Mouse (Mus musculus) lung, embryonic 14.5 days (tissue): ENCODE measurements around the gene Pfkfb4. TPM values are rescaled to one million over a fixed set of nuclear protein-coding genes. Genes with fewer than 3 reads are reported as not detected.

Source experiments
- ATAC-seq: fragments of 200-750 bp; cut with Nextera tagmentation; 2 replicates; pipeline ENCODE4 v1.8.0; 2017; ENCODE audit warnings: mild to moderate bottlenecking, moderate TSS enrichment, moderate library complexity; ENCODE audit not compliant: insufficient read depth
- DNase-seq: peaks from one replicate; pipeline ENCODE4 v3.0.0-alpha.2; 2015
- H3K27ac ChIP-seq: fragments of 300-500 bp; sonication (generic); 2 replicates; pipeline ENCODE4 v1.5.1; 2014; ENCODE audit warnings: low read depth, mild to moderate bottlenecking, moderate library complexity
- H3K27me3 ChIP-seq: fragments of 300-500 bp; sonication (generic); 2 replicates; pipeline ENCODE4 v1.6.1; 2014; ENCODE audit warnings: low read length, control low read depth; ENCODE audit not compliant: insufficient read depth
- H3K36me3 ChIP-seq: fragments of 300-500 bp; sonication (generic); 2 replicates; pipeline ENCODE4 v1.6.1; 2014; ENCODE audit warnings: control low read depth; ENCODE audit not compliant: insufficient read depth
- H3K4me1 ChIP-seq: fragments of 300-500 bp; sonication (generic); 2 replicates; pipeline ENCODE4 v1.6.1; 2014; ENCODE audit warnings: antibody characterized with exemption, control low read depth; ENCODE audit not compliant: insufficient read depth
- H3K4me2 ChIP-seq: fragments of 300-500 bp; sonication (generic); 2 replicates; pipeline ENCODE4 v1.6.1; 2014; ENCODE audit warnings: mild to moderate bottlenecking
- H3K4me3 ChIP-seq: fragments of 300-500 bp; sonication (generic); 2 replicates; pipeline ENCODE4 v1.5.1; 2014; ENCODE audit warnings: low read depth, low read length
- H3K9ac ChIP-seq: fragments of 300-500 bp; sonication (generic); 2 replicates; pipeline ENCODE4 v1.6.1; 2014
- H3K9me3 ChIP-seq: fragments of 300-500 bp; sonication (generic); 2 replicates; pipeline ENCODE4 v1.6.1; 2016; ENCODE audit warnings: low read depth, low read length, control low read depth
- CTCF ChIP-seq: IDR thresholded peaks from 2 replicates; pipeline ENCODE4 v1.5.1; 2016; ENCODE audit warnings: antibody characterized with exemption, low read depth
- WGBS: fragments of 180-500 bp; shearing (Covaris S2); extraction: QIAGEN DNeasy Blood & Tissue Kit; methylation state at CpG from one replicate; pipeline ENCODE4 v1.1.7; 2014; 5-methylcytosine and 5-hydroxymethylcytosine counted together
- polyA plus RNA-seq: library from polyadenylated mRNA; unstranded; fragments of >200 nt; fragmentation: Nextera tagmentation; extraction: Ambion mirVana; gene quantifications from 2 replicates; pipeline ENCODE4 v1.2.1, GENCODE M21; 2014

Pfkfb4 gene
- polyA plus RNA-seq, 1 experiment from 2014 or later: 7.6 TPM

DNA sequence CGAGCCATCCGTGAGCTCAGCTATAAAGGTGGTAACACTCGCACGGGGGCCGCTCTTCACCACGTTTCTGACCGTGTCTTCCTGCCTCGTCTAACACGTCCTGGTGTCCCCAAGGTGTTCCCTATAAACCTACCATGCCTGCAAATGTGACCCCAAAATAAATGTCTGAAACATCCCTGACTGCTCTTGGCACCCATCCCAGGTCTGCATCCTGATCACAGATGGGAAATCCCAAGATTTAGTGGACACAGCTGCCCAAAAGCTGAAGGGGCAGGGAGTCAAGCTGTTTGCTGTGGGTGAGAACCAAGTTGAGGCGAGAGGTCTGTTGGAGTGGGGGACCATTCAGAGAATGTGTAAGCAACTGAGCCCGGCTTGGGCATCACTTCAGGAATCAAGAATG, 36.3 kb upstream of the Pfkfb4 start:
- peaks cover 11% of the 10 kb centered on the region; the same call in 1 of the 2 replicates for H3K27me3 ChIP-seq
- no peak for DNase-seq
- TF ChIP-seq CTCF: no peak

DNA sequence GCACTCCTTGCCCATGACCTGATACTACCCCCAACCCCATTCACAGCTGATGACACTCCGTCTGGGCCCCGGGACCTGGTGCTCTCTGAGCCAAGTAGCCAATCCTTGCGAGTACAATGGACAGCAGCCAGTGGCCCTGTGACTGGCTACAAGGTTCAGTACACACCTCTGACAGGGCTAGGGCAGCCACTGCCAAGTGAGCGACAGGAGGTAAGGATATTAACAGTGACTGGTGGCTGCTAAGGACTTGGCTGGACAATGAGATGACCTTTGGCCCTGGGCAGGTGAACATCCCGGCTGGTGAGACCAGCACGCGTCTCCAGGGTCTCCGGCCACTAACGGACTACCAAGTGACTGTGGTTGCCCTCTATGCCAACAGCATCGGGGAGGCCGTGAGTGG, 35.7 kb upstream of the Pfkfb4 start:
- H3K9me3 ChIP-seq: no peaks in the 10 kb centered on the region
- H3K4me1 ChIP-seq: no peaks in the 10 kb centered on the region
- DNase-seq: no peak
- no peak for ATAC-seq
- WGBS: 90% methylated on average over 11 of the region's 11 CpGs
- H3K36me3 ChIP-seq: 0 out of 2 replicates have a peak, but pooled peaks cover under 1% of the 10 kb centered on the region
- H3K27ac ChIP-seq: no peak overlapping the region
- H3K27me3 ChIP-seq: peaks cover 11% of the 10 kb centered on the region; the same call in 1 of the 2 replicates
- H3K4me3 ChIP-seq: no peak overlapping the region
- TF ChIP-seq CTCF: no peak
- no peak overlapping the region for H3K4me2 ChIP-seq
- H3K9ac ChIP-seq: no peak overlapping the region

More for the DNA sequence above, 36.3 kb upstream of the Pfkfb4 start:
- ATAC-seq: no peak
- Histone ChIP-seq H3K27ac (no peak overlapping the region), H3K9me3 (no peaks in the 10 kb centered on the region), H3K4me3 (no peak overlapping the region), H3K4me2 (no peak overlapping the region), H3K4me1 (no peaks in the 10 kb centered on the region), H3K36me3 (peaks cover 6% of the 10 kb centered on the region; the same call in 1 of the 2 replicates), H3K9ac (no peak overlapping the region)
- 82% methylated on average over 11 of the region's 11 CpGs for WGBS

DNA sequence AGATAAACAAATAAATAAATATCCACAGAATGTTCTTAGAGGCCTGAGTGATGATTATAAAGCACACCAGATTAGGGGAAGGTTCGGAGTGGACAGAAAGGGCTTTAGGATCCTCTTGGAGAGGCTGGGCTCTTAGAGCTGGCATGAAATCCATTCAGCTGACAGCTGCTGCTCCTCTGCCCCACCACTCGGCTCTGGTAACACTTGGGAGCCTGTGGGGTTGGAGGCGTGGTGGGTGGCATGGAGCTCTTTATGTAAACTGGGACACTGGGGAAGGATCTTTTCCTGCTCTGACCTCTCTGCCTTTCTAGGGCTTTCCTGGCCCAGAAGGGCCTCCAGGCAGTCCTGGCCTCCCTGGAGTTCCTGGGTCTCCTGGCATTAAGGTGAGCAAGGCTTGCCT, 28.0 kb upstream of the Pfkfb4 start:
- WGBS: 58% methylated on average over 3 of the region's 3 CpGs
- DNase-seq (no peak), ATAC-seq (no peak)
- H3K4me3 ChIP-seq: no peak overlapping the region
- no peak overlapping the region for H3K4me2 ChIP-seq
- no peak for TF ChIP-seq CTCF
- no peaks in the 10 kb centered on the region for H3K36me3 ChIP-seq
- H3K4me1 ChIP-seq: no peaks in the 10 kb centered on the region
- no peak overlapping the region for H3K9ac ChIP-seq
- no peaks in the 10 kb centered on the region for H3K27me3 ChIP-seq
- H3K27ac ChIP-seq: no peak overlapping the region
- H3K9me3 ChIP-seq: no peaks in the 10 kb centered on the region

DNA sequence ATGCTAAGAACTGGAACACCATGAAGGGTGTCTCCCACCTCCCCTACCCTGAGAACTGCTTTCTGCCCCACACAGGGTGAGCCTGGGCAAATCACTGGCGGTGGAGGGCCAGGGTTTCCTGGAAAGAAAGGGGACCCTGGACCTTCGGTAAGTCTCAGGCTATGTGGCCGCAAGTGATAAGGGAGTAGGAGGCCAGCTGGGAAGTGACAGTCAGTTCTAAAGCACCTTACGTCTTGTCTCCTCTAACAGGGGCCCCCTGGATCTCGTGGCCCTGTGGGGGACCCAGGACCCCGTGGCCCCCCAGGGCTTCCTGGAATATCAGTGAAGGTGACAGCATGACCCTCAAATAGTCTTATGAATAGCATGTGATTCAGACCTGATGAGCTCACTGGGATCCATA, 27.2 kb upstream of the Pfkfb4 start:
- Histone ChIP-seq H3K4me1 (no peaks in the 10 kb centered on the region), H3K27me3 (no peaks in the 10 kb centered on the region), H3K4me3 (no peak overlapping the region), H3K9ac (no peak overlapping the region), H3K36me3 (no peaks in the 10 kb centered on the region), H3K9me3 (no peaks in the 10 kb centered on the region), H3K27ac (no peak overlapping the region), H3K4me2 (no peak overlapping the region)
- ATAC-seq (no peak), DNase-seq (no peak)
- TF ChIP-seq CTCF: no peak
- 76% methylated on average over 6 of the region's 6 CpGs for WGBS

DNA sequence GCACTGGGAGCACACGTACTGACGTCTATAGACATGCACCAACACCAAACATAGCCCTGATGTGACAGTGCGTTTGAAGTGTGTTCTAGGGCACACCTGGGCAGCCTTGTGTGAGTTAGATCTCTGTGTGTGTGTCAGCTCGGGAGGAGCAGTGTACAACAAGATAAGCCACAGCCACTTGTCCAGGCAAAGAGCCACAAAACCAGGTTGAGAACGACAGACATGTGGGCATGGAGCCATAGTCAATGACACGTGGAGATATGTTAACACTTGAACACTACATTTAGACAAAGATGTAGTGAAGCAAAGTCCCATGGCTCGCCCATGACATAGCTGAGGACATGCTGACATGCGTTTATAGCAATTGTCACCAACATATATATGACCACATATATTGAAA, 21.0 kb upstream of the Pfkfb4 start:
- 77% methylated on average over 8 of the region's 8 CpGs for WGBS
- Histone ChIP-seq H3K9me3 (no peaks in the 10 kb centered on the region), H3K27me3 (no peaks in the 10 kb centered on the region)

GRCm38 (mm10) chr9:108976483-108976882, 15.1 kb upstream of the Pfkfb4 start:
- no peak overlapping the region for H3K9ac ChIP-seq
- DNase-seq: no peak
- no peak overlapping the region for H3K4me3 ChIP-seq
- no peaks in the 10 kb centered on the region for H3K4me1 ChIP-seq
- 75% methylated on average over 9 of the region's 9 CpGs for WGBS
- no peaks in the 10 kb centered on the region for H3K27me3 ChIP-seq
- no peak for TF ChIP-seq CTCF
- no peaks in the 10 kb centered on the region for H3K36me3 ChIP-seq
- H3K9me3 ChIP-seq: no peaks in the 10 kb centered on the region
- ATAC-seq: no peak
- H3K27ac ChIP-seq: no peak overlapping the region
- H3K4me2 ChIP-seq: no peak overlapping the region

More for the DNA sequence above, 21.0 kb upstream of the Pfkfb4 start:
- no peaks in the 10 kb centered on the region for H3K4me1 ChIP-seq
- no peak for TF ChIP-seq CTCF
- no peaks in the 10 kb centered on the region for H3K36me3 ChIP-seq
- no peak overlapping the region for H3K9ac ChIP-seq
- no peak overlapping the region for H3K27ac ChIP-seq
- DNase-seq: no peak
- H3K4me2 ChIP-seq: no peak overlapping the region
- no peak for ATAC-seq
- no peak overlapping the region for H3K4me3 ChIP-seq

GRCm38 (mm10) chr9:108977966-108978365, 13.6 kb upstream of the Pfkfb4 start:
- Histone ChIP-seq H3K27me3 (no peaks in the 10 kb centered on the region), H3K4me1 (no peaks in the 10 kb centered on the region), H3K36me3 (no peaks in the 10 kb centered on the region), H3K9me3 (no peaks in the 10 kb centered on the region), H3K27ac (no peak overlapping the region), H3K9ac (no peak overlapping the region), H3K4me3 (no peak overlapping the region), H3K4me2 (no peak overlapping the region)
- 71% methylated on average over 7 of the region's 7 CpGs for WGBS
- DNase-seq: no peak
- no peak for TF ChIP-seq CTCF
- no peak for ATAC-seq

DNA sequence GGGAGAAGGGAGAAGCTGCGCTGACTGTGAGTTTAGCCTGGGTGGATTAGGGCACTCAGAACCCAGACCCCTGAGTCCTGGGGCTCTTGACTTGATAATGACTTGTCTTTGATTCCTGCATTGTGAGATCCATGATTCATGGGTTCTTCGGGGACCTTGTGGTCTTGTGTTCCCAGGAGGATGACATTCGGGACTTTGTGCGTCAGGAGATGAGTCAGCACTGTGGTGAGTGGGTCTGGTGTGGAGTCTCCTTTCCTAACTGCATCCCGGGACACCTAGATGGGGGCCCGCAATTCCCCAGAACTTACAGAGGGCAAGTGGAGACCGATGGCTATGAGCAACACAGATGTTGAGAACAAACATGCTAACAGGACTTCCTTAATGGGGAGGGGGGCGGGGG, 9.1 kb upstream of the Pfkfb4 start:
- Histone ChIP-seq H3K4me2 (no peak overlapping the region), H3K9me3 (no peaks in the 10 kb centered on the region), H3K9ac (no peak overlapping the region), H3K36me3 (no peaks in the 10 kb centered on the region), H3K27ac (no peak overlapping the region), H3K4me3 (no peak overlapping the region), H3K4me1 (no peaks in the 10 kb centered on the region), H3K27me3 (no peaks in the 10 kb centered on the region)
- no peak for TF ChIP-seq CTCF
- no peak for ATAC-seq
- 69% methylated on average over 8 of the region's 8 CpGs for WGBS
- DNase-seq: no peak
